14 mouse cellular contexts compared by ENCODE assay signal in the genomic region with DNA sequence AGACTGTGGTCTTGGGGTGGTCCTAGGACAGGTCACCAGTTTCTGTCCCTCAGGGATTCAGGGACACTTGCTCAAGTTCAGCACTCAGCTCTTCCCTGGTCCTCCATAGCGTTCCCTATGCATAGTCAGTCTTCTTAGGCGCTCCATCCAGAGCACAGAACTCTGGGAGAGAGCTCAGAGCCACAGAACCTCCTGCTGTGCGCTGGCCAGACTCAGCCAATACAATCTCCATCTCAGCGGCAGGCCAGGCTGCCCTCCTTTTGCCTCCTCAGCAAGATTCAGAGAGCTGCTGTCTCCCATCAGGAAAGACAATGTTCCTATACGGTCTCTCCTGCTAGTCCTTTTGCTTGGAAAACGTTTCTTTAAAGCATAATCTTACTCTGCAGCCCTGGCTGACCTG. TPM values are rescaled to one million over a fixed set of nuclear protein-coding genes. Genes with fewer than 3 reads are reported as not detected.
DNase-seq lines count a peak whose midpoint lies in the region; ATAC-seq lines count a peak whose summit lies in the region.
"Had no signal": no experiment of that assay in that cellular context is flagged by ENCODE, and none has a peak within 500 bp of the region (broad histone marks: within the 10 kb centered on the region; RNA-seq: fewer than 3 reads in every experiment).

No protein-coding gene starts in this region.

- peaks cover 15% of the 10 kb centered on the region for H3K27me3 ChIP-seq in heart, embryonic 12.5 days (replicated peaks)
- H3K27me3 ChIP-seq in midbrain, embryonic 11.5 days (ENCODE audit: control insufficient read depth, insufficient read depth, low read length) = no peaks in the 10 kb centered on the region
- H3K27me3 ChIP-seq in midbrain, embryonic 13.5 days = no peaks in the 10 kb centered on the region
- H3K27me3 ChIP-seq in forebrain, embryonic 14.5 days (replicated peaks; ENCODE audit: control insufficient read depth, insufficient read depth, low read length) = no peaks in the 10 kb centered on the region
- H3K27me3 ChIP-seq: neural tube, embryonic 13.5 days had no signal

- ATAC-seq in heart, embryonic 12.5 days (ENCODE audit: insufficient number of reproducible peaks, low FRiP score) = no peak
- peak; percentile 17; the same call in 1 of the 2 replicates for ATAC-seq in midbrain, embryonic 11.5 days (ENCODE audit: low FRiP score)
- no peak for ATAC-seq in midbrain, embryonic 13.5 days
- ATAC-seq in forebrain, embryonic 14.5 days = peak; percentile 27
- ATAC-seq in inflammation-experienced regulatory T-cells, adult 6 months = no peak

- H3K27ac ChIP-seq in heart, embryonic 12.5 days (ENCODE audit: poor library complexity, severe bottlenecking) = peak overlapping the region; percentile 46; the same call in 1 of the 2 replicates
- no peak overlapping the region for H3K27ac ChIP-seq in midbrain, embryonic 11.5 days (ENCODE audit: low read depth, low read length)
- H3K27ac ChIP-seq in midbrain, embryonic 13.5 days = no peak overlapping the region
- peak overlapping the region; percentile 81 for H3K27ac ChIP-seq in forebrain, embryonic 14.5 days (ENCODE audit: low read depth, low read length)
- H3K27ac ChIP-seq: macrophage; neural tube, embryonic 13.5 days had no signal

- no peak for DNase-seq in heart, adult 11 months
- DNase-seq in midbrain, embryonic 11.5 days (ENCODE audit: low spot score, missing footprints) = no peak
- DNase-seq in forebrain, embryonic 14.5 days (ENCODE audit: low spot score) = peak; percentile 27
- DNase-seq in urinary bladder, adult 18-20 months (ENCODE audit: low spot score in 2 of 2) = no peak
- DNase-seq in thymus, adult 18-20 months = no peak
- DNase-seq: B cell, adult 2 months; kidney, adult 18-20 months had no signal

- H3K9me3 ChIP-seq in heart, embryonic 12.5 days (replicated peaks) = no peaks in the 10 kb centered on the region
- no peaks in the 10 kb centered on the region for H3K9me3 ChIP-seq in midbrain, embryonic 11.5 days (ENCODE audit: control insufficient read depth, low read length)
- no peaks in the 10 kb centered on the region for H3K9me3 ChIP-seq in midbrain, embryonic 13.5 days
- H3K9me3 ChIP-seq in forebrain, embryonic 14.5 days (replicated peaks; ENCODE audit: control insufficient read depth, low read length) = no peaks in the 10 kb centered on the region
- H3K9me3 ChIP-seq: neural tube, embryonic 13.5 days had no signal

- peaks cover 57% of the 10 kb centered on the region for H3K4me1 ChIP-seq in heart, embryonic 12.5 days (replicated peaks)
- H3K4me1 ChIP-seq in midbrain, embryonic 11.5 days (ENCODE audit: control insufficient read depth, insufficient read depth, low read length) = peaks cover 7% of the 10 kb centered on the region
- H3K4me1 ChIP-seq in midbrain, embryonic 13.5 days (replicated peaks) = peaks cover 17% of the 10 kb centered on the region
- H3K4me1 ChIP-seq in forebrain, embryonic 14.5 days (ENCODE audit: control insufficient read depth, insufficient read depth, low read length) = peaks cover 21% of the 10 kb centered on the region

- 8% methylated on average over 6 of the region's 6 CpGs for WGBS in heart, embryonic 12.5 days
- 5% methylated on average over 6 of the region's 6 CpGs for WGBS in midbrain, embryonic 11.5 days
- WGBS in midbrain, embryonic 13.5 days = 5% methylated on average over 6 of the region's 6 CpGs
- 4% methylated on average over 6 of the region's 6 CpGs for WGBS in forebrain, embryonic 14.5 days

- no peak overlapping the region for H3K9ac ChIP-seq in heart, embryonic 12.5 days
- no peak overlapping the region for H3K9ac ChIP-seq in midbrain, embryonic 11.5 days (ENCODE audit: low read length)
- H3K9ac ChIP-seq in midbrain, embryonic 13.5 days (replicated peaks) = no peak overlapping the region
- H3K9ac ChIP-seq in forebrain, embryonic 14.5 days (ENCODE audit: low read length) = no peak overlapping the region
- H3K9ac ChIP-seq: neural tube, embryonic 13.5 days had no signal

- H3K4me2 ChIP-seq in heart, embryonic 12.5 days = peak overlapping the region; percentile 21; the same call in 1 of the 2 replicates
- H3K4me2 ChIP-seq in midbrain, embryonic 11.5 days = no peak overlapping the region
- H3K4me2 ChIP-seq in midbrain, embryonic 13.5 days (replicated peaks) = no peak overlapping the region
- no peak overlapping the region for H3K4me2 ChIP-seq in forebrain, embryonic 14.5 days (ENCODE audit: low read length)

- H3K4me3 ChIP-seq in heart, embryonic 12.5 days = no peak overlapping the region
- no peak overlapping the region for H3K4me3 ChIP-seq in midbrain, embryonic 11.5 days (ENCODE audit: low read depth, low read length)
- H3K4me3 ChIP-seq in midbrain, embryonic 13.5 days (replicated peaks) = no peak overlapping the region
- H3K4me3 ChIP-seq in forebrain, embryonic 14.5 days (ENCODE audit: low read depth, low read length) = no peak overlapping the region
- H3K4me3 ChIP-seq: neural tube, embryonic 13.5 days had no signal

- no peaks in the 10 kb centered on the region for H3K36me3 ChIP-seq in heart, embryonic 12.5 days
- no peaks in the 10 kb centered on the region for H3K36me3 ChIP-seq in midbrain, embryonic 11.5 days (ENCODE audit: control insufficient read depth, insufficient read depth, low read length)
- no peaks in the 10 kb centered on the region for H3K36me3 ChIP-seq in midbrain, embryonic 13.5 days
- H3K36me3 ChIP-seq in forebrain, embryonic 14.5 days (ENCODE audit: control insufficient read depth, insufficient read depth, low read length) = no peaks in the 10 kb centered on the region
- H3K36me3 ChIP-seq: neural tube, embryonic 13.5 days had no signal

RNA-seq across cellular contexts. Expression of a gene that starts 51.1 kb away (rescaled TPM):
- polyA plus RNA-seq in heart, embryonic 12.5 days (2016; fragmentation: Nextera tagmentation; extraction: Ambion mirVana) = not detected in 2 replicates
- 0.08 TPM in 1 of 2 replicates, not detected in the other for polyA plus RNA-seq in midbrain, embryonic 11.5 days (2014; fragmentation: Nextera tagmentation; extraction: Ambion mirVana)
- 0.11 and 0.34 TPM in 2 replicates for polyA plus RNA-seq in midbrain, embryonic 13.5 days (2015; fragmentation: Nextera tagmentation; extraction: Ambion mirVana)
- polyA plus RNA-seq in forebrain, embryonic 14.5 days (2014; fragmentation: Nextera tagmentation; extraction: Ambion mirVana) = 0.11 TPM in 1 of 2 replicates, not detected in the other
- 1 to 10 TPM in 2 of 3 experiments, under 1 TPM in 1; 0.64 to 2.5 (median 1.7) TPM for polyA plus RNA-seq in inflammation-experienced regulatory T-cells, adult 6 months (2017; shearing (Covaris generic))
- polyA plus RNA-seq: embryonic facial prominence, embryonic 11.5 days; liver, adult 2 months; macrophage; neural tube, embryonic 13.5 days had no signal

RNA-seq across cellular contexts. Expression of a gene that starts 57.9 kb away (rescaled TPM):
- 348 and 375 TPM in 2 replicates for polyA plus RNA-seq in heart, embryonic 12.5 days (2016; fragmentation: Nextera tagmentation; extraction: Ambion mirVana)
- polyA plus RNA-seq in midbrain, embryonic 11.5 days (2014; fragmentation: Nextera tagmentation; extraction: Ambion mirVana) = 354 and 411 TPM in 2 replicates
- 576 and 596 TPM in 2 replicates for polyA plus RNA-seq in midbrain, embryonic 13.5 days (2015; fragmentation: Nextera tagmentation; extraction: Ambion mirVana)
- 509 and 677 TPM in 2 replicates for polyA plus RNA-seq in forebrain, embryonic 14.5 days (2014; fragmentation: Nextera tagmentation; extraction: Ambion mirVana)
- 100 to 1,000 TPM; 205 to 272 (median 248) TPM for polyA plus RNA-seq in inflammation-experienced regulatory T-cells, adult 6 months (2017; shearing (Covaris generic))

Comparison
In these comparisons a context has a peak if more than half of its experiments do, and no peak if none do; other contexts are left out.
1. ATAC-seq: peak in midbrain, embryonic 11.5 days (single experiment) and forebrain, embryonic 14.5 days (single experiment); none in heart, embryonic 12.5 days (single experiment), midbrain, embryonic 13.5 days (single experiment) and inflammation-experienced regulatory T-cells, adult 6 months (single experiment).
2. H3K27ac ChIP-seq: peak in heart, embryonic 12.5 days (single experiment) and forebrain, embryonic 14.5 days (single experiment); none in midbrain, embryonic 11.5 days (single experiment) and midbrain, embryonic 13.5 days (single experiment).